Mouse (Mus musculus): ENCODE measurements at regions not wholly inside any gene's neighbourhood (a gene's known extent, or its start where the extent isn't known, plus 50 kb on each side); places are given as distances from the start of the nearest gene placed in this dataset.

DNA sequence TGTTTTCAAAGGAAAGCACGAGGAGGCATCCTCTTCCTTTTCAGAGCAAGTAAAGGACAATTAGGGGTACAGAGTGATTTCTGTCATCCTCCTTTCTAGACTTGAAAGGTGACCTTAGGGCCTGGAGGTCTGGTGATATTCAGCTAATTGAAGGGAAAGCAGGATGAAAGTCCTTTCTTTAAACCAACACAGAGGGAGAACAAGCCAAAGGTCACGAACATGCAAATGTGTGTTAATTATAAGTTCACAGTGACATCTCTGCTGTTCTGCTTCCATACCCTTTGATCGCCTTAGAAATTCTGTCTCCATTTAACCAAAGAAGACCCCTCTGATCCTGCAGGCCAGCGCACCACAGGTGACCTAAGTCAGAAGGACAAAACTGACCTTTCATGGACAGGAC lies 2126.3 kb upstream of the Lrrc6 start:
- no peak for ATAC-seq

DNA sequence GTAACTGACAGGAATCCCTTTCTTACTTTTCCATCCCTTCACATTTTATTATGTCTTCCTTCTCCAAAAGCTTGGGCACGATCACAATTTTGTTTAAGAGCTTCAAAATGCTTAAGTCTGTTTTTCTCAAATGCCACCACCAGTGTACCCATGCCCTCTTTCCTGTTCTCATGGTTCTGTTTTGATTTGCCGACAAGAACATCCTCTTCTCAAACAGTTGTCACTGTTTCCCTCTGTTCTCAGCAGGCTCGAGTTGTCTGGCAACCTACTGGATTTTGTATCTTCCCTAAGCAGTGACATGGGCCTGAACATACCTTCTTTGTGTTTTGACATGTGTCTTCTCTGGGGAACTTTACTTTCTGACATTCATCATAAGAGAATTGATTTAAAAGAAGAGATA lies 2124.1 kb upstream of the Lrrc6 start:
- no peak for ATAC-seq

DNA sequence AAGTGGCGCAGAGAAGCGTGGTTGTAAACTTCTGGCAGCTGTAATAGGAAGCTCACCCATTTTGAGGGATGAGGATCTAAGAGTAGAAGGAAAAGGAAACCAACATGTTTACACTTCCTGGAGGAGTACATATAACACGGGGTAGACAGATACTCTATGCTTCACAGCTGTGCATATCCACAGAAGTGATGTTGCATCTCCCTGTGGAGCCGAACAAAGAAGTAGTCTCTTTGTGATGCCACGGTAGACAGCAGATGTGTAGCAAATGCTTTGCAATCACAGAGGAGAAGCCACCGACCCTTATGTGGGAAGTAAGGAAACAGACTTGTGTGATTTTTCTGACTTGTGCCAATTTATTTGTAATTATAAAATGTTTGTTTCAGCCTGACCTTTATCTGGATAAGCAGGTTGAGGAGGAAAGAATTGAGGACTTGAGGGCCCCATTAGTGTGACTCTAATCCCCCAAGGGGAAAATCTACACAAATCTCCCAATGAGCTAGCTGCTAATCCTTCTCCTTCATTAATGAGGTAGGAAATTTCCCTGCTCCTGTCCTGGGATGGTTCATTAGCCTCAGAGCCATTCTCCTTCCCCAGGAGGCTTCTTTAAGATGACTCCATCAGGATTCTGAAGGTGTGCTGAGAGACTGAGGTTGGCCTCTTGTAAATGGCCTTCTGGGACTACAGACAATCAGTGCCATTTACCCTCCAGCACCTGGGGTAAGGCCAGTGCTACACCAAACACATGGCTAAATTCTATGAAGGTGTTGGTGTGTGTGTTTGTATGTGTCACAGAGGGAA lies 2119.9 kb upstream of the Lrrc6 start:
- no peak for ATAC-seq

GRCm38 (mm10) chr15:68606110-68606791 lies 2105.5 kb upstream of the Lrrc6 start:
- no peak for ATAC-seq

DNA sequence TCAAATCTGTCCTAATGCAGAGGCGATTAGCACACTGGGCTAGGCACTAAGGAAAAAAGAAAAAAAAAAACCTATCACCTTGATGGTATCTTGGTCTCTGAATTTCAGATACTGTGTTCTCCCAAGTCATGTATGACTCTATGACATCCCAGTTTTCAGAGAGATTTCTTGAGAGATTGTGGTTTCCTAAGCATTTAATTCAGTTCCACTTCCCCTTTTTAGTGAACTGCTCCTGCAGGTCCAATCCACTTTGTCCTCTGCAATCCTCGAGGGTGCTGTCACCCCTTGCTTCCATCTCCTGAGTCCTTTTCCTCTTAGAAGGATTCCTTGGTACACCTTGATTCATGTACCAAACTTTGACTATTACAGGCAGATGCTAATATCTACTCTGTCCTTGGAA lies 2104.8 kb upstream of the Lrrc6 start:
- ATAC-seq, result no peak

DNA sequence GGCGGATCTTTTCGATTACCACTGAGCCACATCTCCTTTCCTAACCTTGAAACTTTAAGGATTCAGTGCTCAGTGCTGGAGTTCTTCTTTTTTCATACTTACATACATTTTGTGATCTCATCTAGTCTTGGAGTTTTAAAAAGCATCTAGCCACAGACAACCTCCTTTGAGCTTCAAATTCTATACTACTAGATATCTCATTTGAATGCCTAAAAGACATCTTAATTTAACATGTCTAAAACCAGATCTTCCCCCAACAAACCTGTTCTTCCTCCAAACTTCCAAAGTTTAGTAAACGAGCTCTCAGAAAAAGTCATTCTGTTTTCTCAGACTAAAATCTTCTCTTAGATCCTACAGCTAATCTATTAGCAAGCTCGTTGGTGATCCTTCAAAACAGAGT lies 2081.5 kb upstream of the Lrrc6 start:
- ATAC-seq, result no peak

DNA sequence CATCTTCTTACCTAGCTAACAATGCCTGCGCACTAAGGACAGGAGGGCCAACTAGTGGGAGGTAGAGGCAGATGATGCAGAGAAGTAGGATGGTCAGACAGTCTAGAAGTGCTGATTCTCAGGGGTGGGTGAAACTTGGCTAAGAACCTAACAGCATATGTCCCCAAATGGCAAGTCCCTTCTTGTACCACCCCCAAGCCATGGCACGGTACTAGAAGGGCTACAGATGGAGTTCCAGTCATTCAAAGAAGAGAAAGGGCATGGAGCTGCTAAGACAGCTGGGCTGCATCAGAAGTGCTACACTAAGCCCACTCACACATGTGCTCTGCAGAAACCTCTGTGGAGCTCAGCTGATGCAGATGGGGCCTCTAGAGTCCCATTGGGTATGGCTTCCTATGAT lies 2078.8 kb upstream of the Lrrc6 start:
- ATAC-seq, result no peak

DNA sequence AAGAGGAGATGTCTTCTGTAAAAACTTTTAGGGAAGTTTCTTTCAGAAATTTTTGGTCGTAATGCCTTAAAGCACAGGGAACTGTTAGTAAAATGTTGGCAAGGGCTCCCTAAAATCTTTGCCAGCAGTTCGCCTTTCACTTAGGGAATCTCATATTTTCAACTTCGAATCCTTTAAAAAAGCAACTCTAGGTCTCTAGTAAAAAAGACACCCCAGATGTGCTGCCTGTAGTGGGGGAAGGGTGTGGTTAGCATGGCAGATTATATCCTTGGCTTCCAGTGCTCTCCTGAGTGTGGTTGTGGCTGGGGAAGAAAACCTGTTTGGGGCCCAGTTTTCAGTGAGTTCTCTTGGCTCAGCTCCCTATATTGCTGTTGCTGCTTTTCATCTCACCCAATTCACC lies 2059.9 kb upstream of the Lrrc6 start:
- no peak for ATAC-seq

- no peak for ATAC-seq
Observed at GRCm38 (mm10) chr15:68556133-68556532, 2055.4 kb upstream of the Lrrc6 start.

DNA sequence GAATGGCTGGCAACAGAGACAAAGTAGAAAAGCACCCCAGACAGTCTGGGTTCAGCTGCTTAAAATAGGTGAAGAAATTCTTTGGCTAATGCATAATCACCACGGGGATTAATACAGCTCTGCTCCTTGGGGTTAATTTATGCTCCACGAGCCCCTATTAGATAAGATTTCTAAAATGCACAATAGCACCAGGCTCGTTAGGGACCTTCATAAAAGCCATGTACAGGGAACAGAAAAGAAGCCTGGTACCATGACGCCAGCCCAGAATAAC lies 2035.3 kb upstream of the Lrrc6 start:
- ATAC-seq, result no peak

DNA sequence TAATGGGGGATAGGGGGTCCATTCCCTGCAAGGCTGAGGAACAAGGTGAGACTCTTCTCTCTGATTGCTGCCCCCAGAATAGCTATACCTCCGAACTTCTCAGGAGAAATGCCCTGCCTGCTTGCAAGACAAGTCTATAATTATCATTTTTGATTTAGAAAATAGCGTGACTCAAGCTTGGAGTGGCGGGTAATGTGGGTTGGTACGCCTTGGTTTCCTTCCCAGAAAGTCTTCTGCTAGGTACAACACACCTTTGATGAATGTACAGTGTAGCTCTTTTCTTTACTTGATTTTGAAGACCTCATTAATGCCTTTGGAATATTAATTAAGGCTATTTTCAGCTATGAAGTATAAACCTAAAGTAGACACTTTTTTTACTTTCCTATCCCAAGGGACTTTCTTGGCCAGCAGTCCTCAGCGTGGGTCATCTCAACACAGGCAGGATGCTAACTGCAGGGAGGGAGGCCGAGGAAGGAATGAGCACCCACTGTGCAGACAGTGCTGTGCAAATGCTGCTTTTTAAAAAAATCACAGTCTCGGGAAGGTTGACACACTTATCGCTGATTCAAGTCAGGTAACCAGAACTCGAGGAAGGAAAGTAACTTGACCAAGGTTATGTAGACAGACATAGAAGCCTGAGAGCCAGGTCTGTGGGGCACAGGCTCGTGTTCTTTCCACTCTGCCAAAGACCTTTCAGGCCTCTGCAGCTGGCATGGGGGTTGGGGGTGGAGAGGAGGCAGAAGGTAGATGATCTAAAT lies 2034.8 kb upstream of the Lrrc6 start:
- ATAC-seq, result no peak

DNA sequence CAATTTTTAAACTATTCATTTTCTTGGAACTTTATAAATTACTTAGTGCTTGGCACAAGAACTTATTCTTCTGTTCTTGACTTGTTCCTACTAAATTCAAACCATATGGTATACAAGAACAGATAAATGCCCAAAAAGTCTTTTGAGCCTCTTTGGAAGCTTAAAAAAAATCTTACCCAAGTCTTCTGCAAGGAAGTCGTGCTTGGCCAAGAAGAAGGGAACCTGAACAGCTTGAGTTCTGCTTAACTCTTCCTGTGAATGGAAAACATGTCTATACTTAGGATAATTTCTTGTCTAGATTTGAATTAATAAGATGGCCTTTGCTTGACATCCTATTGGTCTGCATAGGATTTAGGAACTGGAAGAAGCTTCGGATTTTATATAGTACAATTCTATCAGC lies 2020.0 kb upstream of the Lrrc6 start:
- ATAC-seq, result no peak

DNA sequence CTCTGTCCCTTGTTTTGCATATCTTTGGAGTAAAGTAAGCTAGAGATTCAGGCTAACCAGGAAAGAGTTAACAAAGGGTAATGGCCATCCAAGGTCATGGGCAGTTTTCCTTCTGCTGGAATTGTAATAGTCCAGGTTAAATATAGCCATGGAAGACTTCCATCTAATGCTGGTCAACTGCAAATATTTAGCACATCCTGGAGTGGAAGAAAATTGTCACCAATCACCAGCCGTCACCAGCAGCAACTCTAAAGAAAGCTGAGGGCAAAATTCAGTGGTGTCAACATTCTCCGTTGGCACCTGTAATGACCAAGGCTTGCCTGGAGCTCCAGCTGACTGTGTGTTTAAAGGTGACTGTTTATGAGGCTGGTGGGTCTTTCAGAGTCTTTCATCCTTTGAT lies 2011.7 kb upstream of the Lrrc6 start:
- no peak for ATAC-seq

- no peak for ATAC-seq
Observed at GRCm38 (mm10) chr15:68508190-68508589, 2007.5 kb upstream of the Lrrc6 start.

- no peak for ATAC-seq
Observed at GRCm38 (mm10) chr15:68506093-68506492, 2005.4 kb upstream of the Lrrc6 start.

DNA sequence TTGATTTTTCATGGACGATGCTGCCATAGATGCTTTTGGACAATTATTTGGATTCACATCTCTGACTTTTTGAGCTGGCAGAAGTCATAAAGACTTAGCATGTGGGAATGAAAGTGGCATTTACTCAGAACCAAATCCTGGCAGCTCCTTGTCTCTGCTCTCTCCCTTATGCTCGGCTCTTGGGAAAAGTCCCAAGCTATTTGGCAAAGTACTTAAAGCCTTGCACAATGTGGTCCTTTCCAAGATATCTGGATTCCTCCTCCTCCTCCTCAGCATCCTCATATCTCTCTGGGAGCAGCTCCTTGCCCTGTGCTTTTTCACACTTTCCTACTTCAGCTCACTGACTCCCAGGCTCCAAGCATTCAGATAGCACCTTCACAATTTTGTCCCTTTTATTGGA lies 1995.7 kb upstream of the Lrrc6 start:
- no peak for ATAC-seq

DNA sequence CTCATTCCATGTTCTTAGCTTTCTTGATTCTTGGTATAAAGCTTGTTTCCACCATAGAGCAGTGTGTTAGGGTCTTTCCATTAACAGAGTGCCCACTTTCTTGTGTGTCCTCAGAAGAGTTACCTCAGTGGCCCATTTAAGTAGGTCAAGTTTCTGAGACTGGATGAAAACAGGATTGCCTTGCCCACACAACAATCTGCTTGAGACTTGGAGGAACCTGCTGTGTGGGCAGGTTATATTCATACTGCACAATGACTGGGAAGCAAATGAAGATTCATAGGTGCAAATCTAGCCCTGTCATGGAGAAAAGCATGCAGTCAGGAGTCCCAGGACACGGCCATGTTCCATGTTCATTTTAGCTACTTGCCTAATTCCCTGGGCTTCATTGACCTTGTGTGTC lies 1984.1 kb upstream of the Lrrc6 start:
- ATAC-seq, result no peak

DNA sequence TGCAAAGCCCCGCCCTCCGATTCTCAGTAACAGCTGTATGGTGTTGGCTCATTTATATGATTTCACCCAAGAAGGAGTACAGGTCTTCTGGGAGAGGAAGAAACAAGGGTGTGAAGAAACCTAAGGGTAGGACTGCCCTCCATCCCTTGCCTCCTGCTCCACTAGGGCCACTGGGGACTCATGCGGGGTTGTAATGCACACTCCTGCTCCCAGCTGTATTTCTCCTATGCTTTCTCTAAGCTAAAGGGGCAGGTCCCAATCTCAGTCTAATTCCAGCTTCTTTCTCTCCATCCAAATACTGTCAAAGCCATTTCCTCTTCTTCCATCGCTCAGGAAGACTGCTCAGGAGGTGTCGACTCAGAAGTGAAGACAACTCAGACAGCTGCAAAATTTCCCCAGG lies 1977.0 kb upstream of the Lrrc6 start:
- no peak for ATAC-seq

DNA sequence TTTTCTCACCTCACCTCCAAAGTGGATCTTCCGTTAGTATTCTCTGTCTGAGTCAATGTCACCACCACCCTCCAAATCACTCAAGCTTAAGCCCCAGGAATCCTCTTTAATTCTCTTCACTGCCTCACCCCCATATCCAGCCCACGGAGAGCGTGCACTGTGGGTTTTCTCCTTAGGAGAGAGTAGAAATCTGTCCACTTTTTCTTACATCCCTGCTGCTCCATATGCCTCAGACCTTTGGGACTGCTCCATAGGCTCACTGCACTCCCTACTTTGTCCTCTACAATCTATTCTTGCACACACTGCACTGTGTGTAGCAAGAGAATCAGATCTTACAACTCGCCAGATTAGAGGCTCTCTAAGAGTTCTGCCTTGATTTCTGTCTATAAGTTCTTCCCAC lies 1971.2 kb upstream of the Lrrc6 start:
- no peak for ATAC-seq

DNA sequence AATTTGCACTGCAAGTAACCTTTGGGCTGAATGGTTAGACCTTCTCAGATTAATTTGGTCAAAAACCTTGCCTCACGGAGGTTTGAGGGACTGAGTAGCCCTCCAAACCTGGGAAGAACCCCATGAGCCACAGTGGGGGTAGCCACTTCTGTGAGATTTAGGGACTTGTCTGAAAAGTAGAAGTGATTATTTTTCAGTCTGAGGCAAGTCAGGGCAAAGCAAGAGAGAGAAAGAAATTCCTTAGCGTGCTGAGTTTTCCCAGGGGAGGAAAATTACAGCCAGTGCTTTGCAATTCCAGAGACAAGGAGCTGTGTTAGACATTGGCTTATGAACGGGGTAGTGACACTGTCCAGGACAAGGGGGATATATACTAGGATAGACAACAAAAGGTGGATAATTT lies 1962.1 kb upstream of the Lrrc6 start:
- no peak for ATAC-seq

DNA sequence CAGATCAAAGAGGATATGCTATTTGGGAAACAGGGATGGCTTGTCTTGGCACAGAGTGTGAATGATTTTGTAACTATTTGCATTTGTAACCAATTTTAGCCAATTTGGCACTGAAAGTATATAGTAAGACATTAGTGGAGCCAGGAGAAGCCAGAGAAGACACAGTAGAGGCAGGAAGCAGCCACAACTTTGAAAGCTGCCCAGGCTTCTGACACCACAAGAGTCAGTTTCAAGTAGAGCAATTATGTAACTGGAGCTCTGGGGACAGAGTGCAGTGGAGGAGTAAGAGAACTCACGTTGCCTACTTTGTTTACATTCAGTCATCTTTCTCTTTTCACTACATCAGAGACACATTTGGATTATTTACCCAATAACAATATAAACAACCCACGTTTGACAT lies 1956.5 kb upstream of the Lrrc6 start:
- no peak for ATAC-seq

DNA sequence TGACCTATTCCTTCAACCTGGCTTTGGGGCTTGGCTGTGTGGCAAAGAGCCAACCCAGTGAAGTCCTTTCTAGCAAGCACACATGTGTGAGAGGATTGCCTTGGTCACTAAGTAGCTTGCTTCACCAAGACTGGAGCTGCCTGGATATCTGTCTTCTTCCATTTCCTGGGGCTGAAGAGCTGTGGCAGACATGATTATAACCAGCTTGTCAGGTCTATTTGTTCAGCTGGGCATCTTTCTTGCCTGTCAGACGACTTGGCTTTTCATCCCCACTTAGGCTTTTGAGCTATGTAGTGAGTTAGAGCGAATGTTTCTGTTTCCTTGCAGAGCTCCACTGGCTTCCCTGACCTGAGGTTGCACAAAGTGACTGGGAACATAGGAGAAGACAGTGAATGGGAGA lies 1951.3 kb upstream of the Lrrc6 start:
- no peak for ATAC-seq

DNA sequence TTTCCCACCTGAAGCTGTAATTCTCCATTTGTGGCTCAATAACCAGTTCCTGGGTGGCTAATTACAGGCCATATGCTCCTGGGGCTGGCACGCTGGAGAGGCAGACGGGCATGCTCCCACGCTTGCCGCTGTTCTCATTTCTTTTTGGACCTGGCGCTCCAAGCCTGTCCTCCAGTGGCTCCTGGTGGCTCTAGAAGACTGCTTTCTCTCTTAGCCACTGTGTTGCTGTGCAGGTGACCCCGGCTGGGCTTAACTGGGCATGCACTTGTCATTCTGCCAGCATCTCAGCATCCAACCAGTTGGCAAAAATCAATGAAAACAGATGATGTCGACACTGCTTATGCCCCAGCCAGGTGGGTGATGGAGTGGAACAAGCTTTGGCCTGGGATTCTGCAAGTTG lies 1944.6 kb upstream of the Lrrc6 start:
- no peak for ATAC-seq

DNA sequence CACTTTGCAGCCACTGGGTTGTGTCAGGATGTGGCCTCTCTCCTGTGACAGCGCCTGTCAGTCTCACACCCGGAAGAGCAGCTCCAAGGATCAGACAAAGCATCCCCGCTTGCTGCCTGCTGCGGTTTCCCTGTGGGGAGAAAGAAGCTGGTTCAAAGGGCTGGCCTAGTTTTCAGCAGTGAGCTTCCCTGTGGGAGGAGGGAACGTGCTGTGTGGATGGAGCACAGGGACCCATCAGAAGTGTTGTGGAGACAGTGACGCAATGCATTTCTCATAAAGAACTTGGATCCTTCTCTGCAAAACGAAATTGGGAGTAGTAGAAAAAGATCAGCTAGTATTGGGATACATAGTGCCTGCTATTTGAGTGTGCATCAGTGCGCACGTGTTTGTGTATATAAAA lies 1939.9 kb upstream of the Lrrc6 start:
- no peak for ATAC-seq

Measured in inflammation-experienced regulatory T-cells, adult 6 months (primary cell).